Mouse (Mus musculus): Measurements from ENCODE around the gene Efna5. TPM values are rescaled to one million over a fixed set of nuclear protein-coding genes. Genes with fewer than 3 reads are reported as not detected.
A peak's percentile ranks its signal among the peaks of the same experiment; 100 is the strongest.

Efna5 gene
- polyA plus RNA-seq, 1 experiment = 21.5 TPM

DNA sequence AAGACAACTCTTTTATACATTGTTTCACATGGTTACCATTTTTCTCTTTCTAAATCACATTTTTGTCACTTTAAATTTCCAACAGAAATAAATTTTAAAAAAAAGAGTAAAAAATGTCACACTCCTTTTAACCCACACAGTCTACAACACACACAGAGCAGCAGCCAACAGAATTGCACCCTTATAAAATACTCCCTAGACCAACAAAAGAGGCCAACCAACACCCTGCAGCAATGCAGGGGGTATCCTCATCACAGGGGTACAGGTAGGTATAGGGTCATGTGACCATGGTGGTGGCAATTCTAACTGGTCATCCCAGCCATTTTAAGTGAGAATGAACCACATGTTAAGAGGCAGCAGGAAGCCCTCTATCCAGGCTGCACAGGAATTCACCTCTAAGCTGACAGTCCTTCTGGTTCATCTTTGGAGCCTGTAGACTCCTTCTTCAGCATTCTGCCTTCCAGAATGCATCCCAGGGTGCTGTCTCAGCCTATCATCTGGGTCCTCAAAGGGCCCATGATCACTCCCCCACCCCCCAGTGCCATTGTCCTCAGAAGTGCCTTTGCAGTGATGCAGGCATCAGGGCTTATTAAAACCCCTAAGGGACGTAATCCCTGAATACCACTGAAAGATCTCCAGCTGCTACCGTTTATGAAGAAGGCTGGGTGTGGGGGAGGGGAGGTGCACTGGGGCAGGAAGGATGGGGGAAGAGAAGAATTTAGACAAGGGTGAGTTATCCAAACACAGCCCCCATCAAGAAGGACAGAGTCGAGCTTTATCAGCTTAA lies 28.1 kb downstream of the Efna5 start:
- TF ChIP-seq POLR2A (IDR thresholded peaks at IDR 0.05; ENCODE audit: borderline replicate concordance, extremely low read depth, insufficient read depth, insufficient read length, poor library complexity, severe bottlenecking) = no peak
- no peak for TF ChIP-seq CTCF (IDR thresholded peaks at IDR 0.05; ENCODE audit: borderline replicate concordance, extremely low read depth, insufficient read depth, insufficient read length)
- DNase-seq (ENCODE audit: low read depth) = peak; percentile 77

DNA sequence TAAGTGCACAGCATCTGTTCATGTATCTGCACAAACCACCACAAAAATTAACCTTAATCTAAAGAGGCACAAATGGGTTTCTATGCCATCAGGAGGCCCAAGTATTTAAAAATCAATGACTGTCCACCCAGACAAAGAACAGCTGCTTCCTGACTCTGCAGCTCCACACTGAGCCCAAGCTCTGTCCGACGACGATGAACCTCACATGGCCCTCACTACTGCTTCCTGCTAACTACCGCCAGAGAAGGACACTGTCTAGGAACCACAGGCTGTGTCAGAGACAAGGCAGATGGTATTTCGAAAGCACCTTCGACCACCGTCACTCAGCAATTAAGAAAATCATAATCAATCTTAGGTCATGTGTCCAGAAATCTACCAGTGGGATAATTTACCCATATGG lies 29.8 kb downstream of the Efna5 start:
- no peak for TF ChIP-seq CTCF (IDR thresholded peaks at IDR 0.05; ENCODE audit: borderline replicate concordance, extremely low read depth, insufficient read depth, insufficient read length)
- TF ChIP-seq POLR2A (IDR thresholded peaks at IDR 0.05; ENCODE audit: borderline replicate concordance, extremely low read depth, insufficient read depth, insufficient read length, poor library complexity, severe bottlenecking) = no peak
- no peak for DNase-seq (ENCODE audit: low read depth)

DNA sequence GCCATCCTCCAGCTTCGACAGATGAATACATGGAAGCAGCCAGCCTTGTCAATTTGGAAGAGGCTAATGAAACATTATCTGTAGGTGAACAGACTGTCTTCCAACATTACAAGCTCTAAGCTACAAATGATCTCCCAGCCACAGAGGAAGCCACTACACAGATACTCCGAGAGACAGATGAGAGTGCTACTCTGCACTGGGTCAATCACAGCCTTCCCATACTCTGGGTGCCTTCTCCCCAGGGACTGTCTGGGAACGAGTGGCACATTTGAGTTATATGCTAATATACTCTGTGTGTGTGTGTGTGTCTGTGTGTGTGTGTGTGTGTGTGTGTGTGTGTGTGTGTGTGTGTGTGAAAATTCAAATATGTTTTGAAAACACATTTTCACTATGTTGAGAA lies 30.5 kb downstream of the Efna5 start:
- no peak for TF ChIP-seq POLR2A (IDR thresholded peaks at IDR 0.05; ENCODE audit: borderline replicate concordance, extremely low read depth, insufficient read depth, insufficient read length, poor library complexity, severe bottlenecking)
- no peak for TF ChIP-seq CTCF (IDR thresholded peaks at IDR 0.05; ENCODE audit: borderline replicate concordance, extremely low read depth, insufficient read depth, insufficient read length)
- no peak for DNase-seq (ENCODE audit: low read depth)

DNA sequence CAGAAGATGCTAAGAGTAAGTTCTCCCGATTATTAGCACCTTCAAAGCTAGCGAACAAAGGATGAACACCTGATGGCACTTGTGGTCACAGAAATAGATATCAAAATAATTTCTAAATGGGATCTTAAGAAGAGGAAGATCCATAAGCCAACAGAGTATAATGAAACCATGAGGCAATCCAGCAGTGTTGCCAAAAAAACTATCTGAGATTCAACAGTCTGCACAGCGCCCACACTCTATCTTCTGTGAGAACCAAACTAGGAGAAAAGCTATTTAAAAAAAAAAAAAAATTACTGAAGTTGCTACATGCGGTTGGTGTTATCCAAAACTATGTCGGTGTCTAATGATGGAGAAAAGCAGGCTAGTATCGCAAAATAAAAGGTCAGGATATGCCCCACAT lies 31.4 kb downstream of the Efna5 start:
- DNase-seq (ENCODE audit: low read depth) = no peak
- no peak for TF ChIP-seq CTCF (IDR thresholded peaks at IDR 0.05; ENCODE audit: borderline replicate concordance, extremely low read depth, insufficient read depth, insufficient read length)
- no peak for TF ChIP-seq POLR2A (IDR thresholded peaks at IDR 0.05; ENCODE audit: borderline replicate concordance, extremely low read depth, insufficient read depth, insufficient read length, poor library complexity, severe bottlenecking)

DNA sequence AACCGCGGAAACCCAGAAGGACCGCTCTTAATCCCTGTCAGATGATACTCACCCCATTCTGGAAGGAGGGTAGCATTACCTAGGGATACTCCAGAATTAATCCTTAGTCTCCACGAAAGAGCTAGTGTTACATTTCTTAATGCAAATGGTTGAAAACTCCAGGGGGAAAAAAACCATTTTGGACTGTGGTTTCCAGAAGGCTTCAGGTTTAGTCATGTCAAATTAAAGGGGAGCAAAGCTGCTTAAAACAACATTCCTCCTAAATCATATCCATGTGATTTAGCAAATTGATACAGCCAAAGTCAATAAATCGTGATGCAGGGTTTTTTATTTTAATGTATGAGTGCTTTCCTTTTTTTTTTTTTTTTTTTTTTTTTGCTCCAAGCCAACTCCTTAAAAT lies 35.5 kb downstream of the Efna5 start:
- TF ChIP-seq POLR2A (IDR thresholded peaks at IDR 0.05; ENCODE audit: borderline replicate concordance, extremely low read depth, insufficient read depth, insufficient read length, poor library complexity, severe bottlenecking) (no peak), CTCF (IDR thresholded peaks at IDR 0.05; ENCODE audit: borderline replicate concordance, extremely low read depth, insufficient read depth, insufficient read length) (no peak)
- DNase-seq (ENCODE audit: low read depth) = no peak

DNA sequence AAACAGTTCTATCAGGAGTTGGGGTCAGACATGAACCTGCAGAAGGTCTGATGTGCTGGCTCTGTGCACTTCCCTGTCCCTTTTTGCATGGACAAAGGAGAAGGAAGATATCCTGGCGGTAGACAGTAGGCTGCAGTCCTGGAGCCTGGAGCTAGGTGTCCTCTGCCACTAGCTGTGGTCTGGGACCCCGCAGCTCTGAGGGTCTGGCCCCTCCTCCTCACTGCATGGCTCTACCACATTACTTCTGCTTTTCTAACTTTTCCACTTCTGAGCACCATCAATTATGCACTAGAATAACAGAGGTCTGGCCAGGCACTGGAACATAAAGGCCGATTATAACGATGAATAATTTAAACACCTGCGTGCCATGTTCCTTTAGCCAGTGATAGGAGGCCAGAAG lies 36.8 kb downstream of the Efna5 start:
- no peak for DNase-seq (ENCODE audit: low read depth)
- TF ChIP-seq POLR2A (IDR thresholded peaks at IDR 0.05; ENCODE audit: borderline replicate concordance, extremely low read depth, insufficient read depth, insufficient read length, poor library complexity, severe bottlenecking) = no peak
- peak; percentile 16; the same call in 1 of the 2 replicates for TF ChIP-seq CTCF (IDR thresholded peaks at IDR 0.05; ENCODE audit: borderline replicate concordance, extremely low read depth, insufficient read depth, insufficient read length)

DNA sequence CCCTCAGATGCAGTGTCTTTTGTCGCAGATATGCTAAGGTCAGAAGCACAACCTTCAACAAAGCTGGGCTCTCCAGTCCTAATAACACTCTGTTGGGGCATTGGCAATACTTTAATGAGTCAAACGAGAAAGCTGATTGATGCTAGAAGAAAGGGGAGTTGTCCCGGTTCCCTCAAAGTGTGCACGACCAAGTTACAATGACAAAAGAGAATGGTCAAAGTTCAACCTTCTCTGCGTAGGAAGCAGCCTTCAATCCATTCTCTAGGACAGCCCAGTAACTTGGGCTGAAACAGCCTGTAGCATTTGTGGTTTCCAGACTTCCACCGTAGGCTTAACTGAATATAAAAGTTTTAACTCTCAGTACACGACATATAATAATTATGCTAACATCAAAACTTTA lies 43.8 kb downstream of the Efna5 start:
- TF ChIP-seq CTCF (IDR thresholded peaks at IDR 0.05; ENCODE audit: borderline replicate concordance, extremely low read depth, insufficient read depth, insufficient read length) (no peak), POLR2A (IDR thresholded peaks at IDR 0.05; ENCODE audit: borderline replicate concordance, extremely low read depth, insufficient read depth, insufficient read length, poor library complexity, severe bottlenecking) (no peak)
- DNase-seq (ENCODE audit: low read depth) = no peak

DNA sequence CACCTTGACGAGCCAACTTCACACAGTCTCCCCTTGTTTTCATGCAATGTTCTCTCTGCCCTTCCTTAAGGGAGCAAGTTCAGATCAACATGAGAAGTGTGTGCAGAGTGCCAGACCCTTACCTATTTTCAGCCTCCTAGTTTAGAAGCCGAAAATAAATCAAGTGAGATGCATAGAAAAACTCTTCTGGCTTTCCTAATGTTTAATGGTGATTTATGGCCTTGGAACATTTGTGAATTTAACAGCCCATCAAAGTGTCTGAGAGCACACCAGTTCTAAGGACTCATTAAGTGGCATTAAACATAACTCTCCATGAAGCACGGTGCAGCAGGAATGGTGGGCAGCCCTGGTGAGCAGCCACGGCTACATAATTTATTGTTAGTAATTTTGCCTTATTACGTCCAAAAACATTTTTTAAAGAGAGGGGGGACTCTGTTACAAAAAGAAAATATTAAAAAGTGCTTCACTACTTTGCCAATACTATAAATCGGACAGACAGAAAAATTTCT lies 44.5 kb downstream of the Efna5 start:
- TF ChIP-seq POLR2A (IDR thresholded peaks at IDR 0.05; ENCODE audit: borderline replicate concordance, extremely low read depth, insufficient read depth, insufficient read length, poor library complexity, severe bottlenecking) (no peak), CTCF (IDR thresholded peaks at IDR 0.05; ENCODE audit: borderline replicate concordance, extremely low read depth, insufficient read depth, insufficient read length) (no peak)
- DNase-seq (ENCODE audit: low read depth) = no peak

DNA sequence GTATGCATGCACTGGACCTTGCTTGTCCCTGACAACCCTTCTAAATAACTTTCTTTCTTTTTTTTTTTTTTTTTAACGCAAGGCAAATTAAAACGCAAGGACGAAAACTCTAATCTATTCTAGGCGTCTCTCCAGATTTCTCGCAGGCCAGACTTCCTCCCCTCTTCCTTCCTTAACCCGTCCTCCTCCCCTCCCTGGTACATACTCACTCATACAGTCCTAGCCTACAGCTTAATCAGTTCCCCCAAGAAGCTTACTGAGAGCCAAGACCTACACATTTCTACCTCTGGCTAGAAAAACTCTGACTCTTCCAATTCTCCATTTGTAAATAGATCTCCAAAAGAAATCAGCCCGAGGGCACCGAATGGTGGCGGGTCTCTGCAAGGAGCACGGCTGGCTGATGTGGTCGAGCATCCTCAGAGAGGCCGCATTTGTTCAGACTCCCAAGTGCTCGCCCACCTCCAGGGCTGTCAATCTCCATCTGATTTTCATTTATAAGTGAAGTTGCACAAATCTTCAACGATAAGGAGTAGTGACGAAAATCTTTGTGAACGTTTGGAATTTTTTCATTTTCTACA lies 48.5 kb downstream of the Efna5 start:
- no peak for TF ChIP-seq CTCF (IDR thresholded peaks at IDR 0.05; ENCODE audit: borderline replicate concordance, extremely low read depth, insufficient read depth, insufficient read length)
- TF ChIP-seq POLR2A (IDR thresholded peaks at IDR 0.05; ENCODE audit: borderline replicate concordance, extremely low read depth, insufficient read depth, insufficient read length, poor library complexity, severe bottlenecking) = no peak
- DNase-seq (ENCODE audit: low read depth) = peak; percentile 36

DNA sequence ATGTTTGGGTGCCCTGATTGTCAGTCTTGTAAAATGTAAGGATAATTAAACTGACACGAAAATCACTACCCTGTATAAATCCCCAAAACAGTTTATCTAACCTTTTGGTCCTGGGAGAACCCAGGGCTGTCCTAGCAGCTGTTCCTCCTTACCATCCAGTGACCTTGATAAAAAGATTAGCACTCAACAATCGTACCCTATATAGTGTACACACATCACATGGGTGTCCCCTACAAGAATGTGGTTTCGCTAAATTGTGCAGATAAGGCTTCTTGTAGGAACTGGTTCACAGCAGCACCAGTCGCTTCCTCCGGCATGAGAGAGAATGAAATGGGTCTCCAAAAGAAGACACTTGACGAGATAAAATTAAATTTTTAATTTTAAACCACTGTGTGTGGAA lies 53.6 kb downstream of the Efna5 start:
- no peak for DNase-seq (ENCODE audit: low read depth)
- TF ChIP-seq POLR2A (IDR thresholded peaks at IDR 0.05; ENCODE audit: borderline replicate concordance, extremely low read depth, insufficient read depth, insufficient read length, poor library complexity, severe bottlenecking) (no peak), CTCF (IDR thresholded peaks at IDR 0.05; ENCODE audit: borderline replicate concordance, extremely low read depth, insufficient read depth, insufficient read length) (no peak)

DNA sequence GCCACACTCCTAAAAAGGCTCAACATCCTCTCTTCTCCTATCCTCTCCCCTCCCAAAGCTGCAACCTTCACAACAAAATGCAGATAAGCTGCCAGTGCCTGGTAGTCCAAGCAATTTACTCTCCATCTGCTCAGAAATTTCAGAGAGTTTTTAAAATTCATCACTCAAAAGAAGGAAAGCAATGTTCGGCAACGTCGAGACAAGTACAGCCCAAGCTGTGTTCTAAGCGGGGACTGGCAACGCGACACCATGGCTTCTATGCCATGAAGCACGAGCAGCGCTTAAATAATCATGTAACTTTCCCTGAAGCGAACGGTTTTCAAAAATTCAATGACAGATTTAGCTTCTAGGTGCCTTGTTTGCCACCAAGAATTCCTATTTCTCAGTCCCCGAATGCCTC lies 59.9 kb downstream of the Efna5 start:
- peak; percentile 40 for DNase-seq (ENCODE audit: low read depth)
- no peak for TF ChIP-seq CTCF (IDR thresholded peaks at IDR 0.05; ENCODE audit: borderline replicate concordance, extremely low read depth, insufficient read depth, insufficient read length)
- TF ChIP-seq POLR2A (IDR thresholded peaks at IDR 0.05; ENCODE audit: borderline replicate concordance, extremely low read depth, insufficient read depth, insufficient read length, poor library complexity, severe bottlenecking) = no peak

DNA sequence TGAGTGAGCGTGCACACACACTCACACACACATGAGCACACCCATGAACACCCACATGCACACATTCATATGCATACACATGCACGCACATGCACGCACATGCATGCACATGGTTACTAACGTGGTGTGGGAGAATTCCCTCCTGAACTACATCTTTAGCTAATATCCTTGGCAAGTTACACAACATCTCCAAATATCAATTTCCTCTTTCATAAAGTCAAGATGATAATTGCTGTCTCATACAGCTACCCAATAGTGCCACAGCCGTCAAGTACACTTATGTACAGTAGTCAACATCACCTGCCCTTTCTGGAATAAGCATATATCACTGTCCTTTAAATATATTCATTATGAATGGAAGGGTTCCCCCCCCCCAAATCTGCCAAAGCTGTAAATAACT lies 61.2 kb downstream of the Efna5 start:
- TF ChIP-seq CTCF (IDR thresholded peaks at IDR 0.05; ENCODE audit: borderline replicate concordance, extremely low read depth, insufficient read depth, insufficient read length) = no peak
- no peak for TF ChIP-seq POLR2A (IDR thresholded peaks at IDR 0.05; ENCODE audit: borderline replicate concordance, extremely low read depth, insufficient read depth, insufficient read length, poor library complexity, severe bottlenecking)

More for the DNA sequence above, 61.2 kb downstream of the Efna5 start:
- DNase-seq (ENCODE audit: low read depth) = no peak

All from brain, embryonic 14.5 days (tissue).